Mouse (Mus musculus) testis, adult 10 weeks (tissue): ENCODE measurements around the gene Krtap29-1. TPM values are rescaled to one million over a fixed set of nuclear protein-coding genes. Genes with fewer than 3 reads are reported as not detected.

Experiments
- polyA plus RNA-seq: library from polyadenylated mRNA; stranded (reverse); fragments of 350-450 nt; fragmentation: Illumina TruSeq; extraction: RNeasy Lipid Tissue Mini Kit (QIAGEN cat#74804); gene quantifications from one replicate; pipeline ENCODE4 v1.2.3, GENCODE M21; 2014; ENCODE audit warnings: low read depth, low replicate concordance

Gene Krtap29-1
- polyA plus RNA-seq: not detected

GRCm38 (mm10) chr11:99978953-99979352 is at the start of gene Krtap29-1:
Gene Krtap29-1, minus strand, starts transcription at chr11:99979053.

GRCm38 (mm10) chr11:100016112-100016511 is 37.3 kb upstream of the Krtap29-1 start, which contains the start of gene Krt33a:
Gene Krt33a, minus strand, starts transcription at chr11:100016212.

GRCm38 (mm10) chr11:99993620-99994383 is 14.9 kb upstream of the Krtap29-1 start, which contains the start of gene Krtap17-1:
Gene Krtap17-1, minus strand, starts transcription at chr11:99993994.

GRCm38 (mm10) chr11:99986180-99986647 is 7.4 kb upstream of the Krtap29-1 start, which contains the start of gene Krtap16-1:
Gene Krtap16-1, minus strand, starts transcription at chr11:99986597.

GRCm38 (mm10) chr11:99948175-99948574 is 30.7 kb downstream of the Krtap29-1 start, which contains the start of gene Krtap9-5:
Gene Krtap9-5, plus strand, starts transcription at chr11:99948475.

GRCm38 (mm10) chr11:99935991-99936390 is 42.9 kb downstream of the Krtap29-1 start, which contains the start of gene Krtap31-2:
Gene Krtap31-2, plus strand, starts transcription at chr11:99936291.

Other genes starting within 250 kb of the Krtap29-1 start
- not detected for gene Gm14180, start 244.8 kb downstream of the Krtap29-1 start, polyA plus RNA-seq
- gene Gm11595, start 206.1 kb downstream of the Krtap29-1 start, polyA plus RNA-seq: not detected
- not detected for gene Krtap4-8, start 198.3 kb downstream of the Krtap29-1 start, polyA plus RNA-seq
- not detected for gene Krtap4-9, start 193.9 kb downstream of the Krtap29-1 start, polyA plus RNA-seq
- gene Gm11596, start 185.6 kb downstream of the Krtap29-1 start, polyA plus RNA-seq: not detected
- gene Gm11569, start 180.1 kb downstream of the Krtap29-1 start, polyA plus RNA-seq: not detected
- not detected for gene Gm11554, start 174.6 kb downstream of the Krtap29-1 start, polyA plus RNA-seq
- gene Krtap4-13, start 169.2 kb downstream of the Krtap29-1 start, polyA plus RNA-seq: not detected
- not detected for gene Gm11564, start 163.4 kb downstream of the Krtap29-1 start, polyA plus RNA-seq
- not detected for gene 2300003K06Rik, start 141.0 kb downstream of the Krtap29-1 start, polyA plus RNA-seq
- not detected for gene Krtap4-16, start 127.4 kb downstream of the Krtap29-1 start, polyA plus RNA-seq
- not detected for gene Gm11568, start 121.1 kb downstream of the Krtap29-1 start, polyA plus RNA-seq
- not detected for gene Gm11559, start 114.6 kb downstream of the Krtap29-1 start, polyA plus RNA-seq
- not detected for gene Krtap9-1, start 105.7 kb downstream of the Krtap29-1 start, polyA plus RNA-seq
- gene Gm11567, start 99.9 kb downstream of the Krtap29-1 start, polyA plus RNA-seq: not detected
- gene Krtap31-1, start 71.1 kb downstream of the Krtap29-1 start, polyA plus RNA-seq: not detected
- 0.49 TPM for gene Gm11565, start 64.3 kb downstream of the Krtap29-1 start, polyA plus RNA-seq
- not detected for gene Krtap31-2, start 42.8 kb downstream of the Krtap29-1 start, polyA plus RNA-seq
- not detected for gene Krtap9-5, start 30.6 kb downstream of the Krtap29-1 start, polyA plus RNA-seq
- gene Krtap16-1, start 7.5 kb upstream of the Krtap29-1 start, polyA plus RNA-seq: not detected
- gene Krtap17-1, start 14.9 kb upstream of the Krtap29-1 start, polyA plus RNA-seq: not detected
- not detected for gene Krt33a, start 37.2 kb upstream of the Krtap29-1 start, polyA plus RNA-seq
- gene Krt33b, start 50.8 kb upstream of the Krtap29-1 start, polyA plus RNA-seq: not detected
- not detected for gene Krt34, start 62.5 kb upstream of the Krtap29-1 start, polyA plus RNA-seq
- gene Krt31, start 71.5 kb upstream of the Krtap29-1 start, polyA plus RNA-seq: not detected
- not detected for gene Krt32, start 109.2 kb upstream of the Krtap29-1 start, polyA plus RNA-seq
- gene Krt35, start 117.2 kb upstream of the Krtap29-1 start, polyA plus RNA-seq: not detected
- not detected for gene Krt36, start 126.6 kb upstream of the Krtap29-1 start, polyA plus RNA-seq
- not detected for gene Krt13, start 142.5 kb upstream of the Krtap29-1 start, polyA plus RNA-seq
- not detected for gene Krt15, start 156.9 kb upstream of the Krtap29-1 start, polyA plus RNA-seq
- gene Krt19, start 169.6 kb upstream of the Krtap29-1 start, polyA plus RNA-seq: not detected
- not detected for gene Krt9, start 214.2 kb upstream of the Krtap29-1 start, polyA plus RNA-seq
- not detected for gene Krt14, start 228.5 kb upstream of the Krtap29-1 start, polyA plus RNA-seq